Mouse (Mus musculus) NIH3T3 (cell line): ENCODE results near the gene Pitpnb.

Experiments
- DNase-seq: peaks from one replicate; pipeline ENCODE4 v3.0.0-alpha.2; 2012; ENCODE audit warnings: low read depth

Gene Pitpnb

DNA sequence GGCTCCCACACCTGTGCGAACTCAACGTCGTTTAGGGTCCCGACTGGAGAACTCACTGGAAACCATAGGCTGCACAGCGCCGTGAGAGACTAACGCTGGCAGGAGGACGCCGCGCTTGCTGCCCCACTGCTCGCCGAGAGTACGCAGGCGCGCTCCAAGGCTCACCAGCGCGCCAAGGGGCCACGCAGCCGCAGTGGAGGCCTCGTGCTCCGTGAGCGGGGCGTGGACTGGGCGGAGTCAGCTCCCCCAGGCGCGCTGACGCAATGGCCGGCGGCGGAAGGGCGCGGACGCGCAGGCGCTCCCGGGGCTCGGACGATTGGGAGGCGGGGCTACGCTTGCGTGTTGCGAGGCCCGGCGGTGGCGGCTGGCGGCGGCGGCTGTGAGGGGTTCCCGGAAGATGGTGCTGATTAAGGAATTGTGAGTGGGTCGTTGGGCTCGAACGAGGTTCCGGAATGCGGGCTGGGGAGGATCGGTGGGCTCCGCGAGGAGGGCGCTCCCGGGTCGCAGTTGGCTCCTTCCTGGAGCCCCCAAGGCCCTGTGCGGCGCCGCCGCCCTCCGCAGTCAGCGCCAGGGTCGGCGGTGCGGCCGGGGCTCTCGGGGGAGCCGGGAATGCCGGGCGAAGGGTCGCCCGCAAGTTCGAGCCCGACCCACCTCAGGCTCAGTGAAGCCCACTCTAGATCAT is at the start of gene Pitpnb:
Gene Pitpnb, plus strand, starts transcription at position 347 of the 682 bp plus-strand sequence.
- peak; percentile 99 for DNase-seq

DNA sequence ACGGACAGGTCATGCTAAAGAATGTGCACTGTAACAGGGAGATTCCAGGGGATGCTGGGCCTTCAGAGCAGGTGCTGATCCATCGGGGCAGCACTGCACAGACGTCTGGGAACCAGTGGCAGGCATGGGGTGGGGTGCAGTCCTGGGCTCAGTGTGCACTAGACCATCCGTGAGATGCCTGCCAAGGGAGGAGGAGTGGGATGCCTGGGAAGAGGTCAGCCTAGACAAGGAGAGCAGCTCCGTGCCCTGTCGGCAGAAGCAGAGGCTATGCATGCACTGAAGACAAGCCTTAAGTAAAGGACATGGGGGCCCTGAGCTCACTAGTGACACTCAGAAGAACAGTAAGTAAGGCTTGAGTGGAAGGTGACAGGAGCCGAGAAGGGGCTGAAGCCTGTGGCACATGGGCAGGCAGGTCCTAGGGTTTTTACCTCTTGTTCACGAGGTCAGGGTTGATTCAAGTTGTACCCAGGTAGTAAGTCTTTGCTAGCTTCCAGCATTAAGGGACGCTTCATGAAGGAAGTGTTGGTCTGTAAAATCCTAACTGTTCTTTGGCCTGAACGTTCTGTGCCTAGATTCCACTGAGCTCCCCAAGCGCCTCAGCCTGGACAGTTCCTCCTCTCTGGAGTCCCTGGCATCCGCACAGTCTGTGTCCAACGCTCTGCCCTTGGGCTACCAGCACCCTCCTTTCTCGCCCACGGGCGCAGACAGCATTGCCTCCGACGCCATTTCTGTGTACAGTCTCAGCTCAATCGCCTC is 46.0 kb upstream of the Pitpnb start:
- no peak for DNase-seq

DNA sequence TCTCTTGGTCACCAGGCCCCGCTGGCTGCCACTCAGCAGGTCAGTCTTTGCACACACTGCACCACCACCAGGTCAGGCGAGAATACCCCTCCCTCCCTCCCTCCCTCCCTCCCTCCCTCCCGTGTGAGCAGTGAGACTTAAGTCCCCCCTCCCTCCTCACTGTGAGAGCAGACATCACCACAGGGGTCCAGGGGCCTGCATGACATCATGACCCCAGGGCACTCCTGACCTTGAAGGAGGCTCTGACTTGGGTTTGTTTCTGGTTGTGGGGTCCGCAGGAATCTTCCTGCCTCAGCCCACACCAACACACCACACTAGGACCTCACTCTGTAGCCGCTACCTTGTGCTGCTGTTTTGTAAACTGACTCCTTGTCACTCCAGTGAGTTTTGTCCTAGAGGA is 43.0 kb upstream of the Pitpnb start:
- no peak for DNase-seq

DNA sequence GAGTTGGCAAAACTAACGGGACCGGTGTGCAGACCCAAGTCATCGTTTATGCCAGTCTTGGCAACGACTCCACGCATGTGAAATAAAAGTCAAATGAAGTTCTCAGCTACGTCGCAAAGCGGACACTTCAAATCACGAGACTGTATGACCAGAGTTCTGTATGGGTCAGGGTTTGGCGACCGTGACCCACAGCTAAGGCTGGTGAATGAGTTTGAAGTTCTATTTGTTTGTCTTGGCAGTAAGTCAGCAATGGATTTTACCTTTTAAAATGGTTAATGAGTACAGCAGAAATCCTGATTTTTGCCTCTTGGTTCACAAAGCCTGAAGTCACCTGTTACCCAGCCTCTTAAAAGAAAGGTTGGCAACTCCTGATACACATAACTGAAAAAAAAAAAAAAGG is 42.1 kb upstream of the Pitpnb start:
- no peak for DNase-seq

- no peak for DNase-seq
These were observed 40.5 kb upstream of the Pitpnb start for GRCm38 (mm10) chr5:111290071-111290470.

DNA sequence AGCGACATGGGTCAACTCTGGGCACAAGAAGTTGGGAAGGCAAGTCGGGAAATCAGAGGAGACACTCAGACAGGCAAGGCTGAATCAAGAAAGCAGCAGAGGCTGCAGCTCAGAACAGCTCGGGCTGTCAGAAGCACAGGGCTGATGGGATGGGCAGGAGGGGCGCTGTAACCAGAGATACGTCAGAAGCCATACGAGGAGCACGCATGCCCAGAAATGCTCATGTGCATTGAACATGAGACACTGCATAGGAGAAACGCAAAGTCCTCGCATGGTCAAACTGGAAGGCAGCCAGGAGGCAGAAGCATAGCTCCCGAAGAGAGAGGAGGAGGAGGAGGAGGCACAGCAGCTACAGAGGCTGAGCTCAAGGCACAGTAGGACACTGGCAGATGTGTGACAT is 38.9 kb upstream of the Pitpnb start:
- peak; percentile 33 for DNase-seq

DNA sequence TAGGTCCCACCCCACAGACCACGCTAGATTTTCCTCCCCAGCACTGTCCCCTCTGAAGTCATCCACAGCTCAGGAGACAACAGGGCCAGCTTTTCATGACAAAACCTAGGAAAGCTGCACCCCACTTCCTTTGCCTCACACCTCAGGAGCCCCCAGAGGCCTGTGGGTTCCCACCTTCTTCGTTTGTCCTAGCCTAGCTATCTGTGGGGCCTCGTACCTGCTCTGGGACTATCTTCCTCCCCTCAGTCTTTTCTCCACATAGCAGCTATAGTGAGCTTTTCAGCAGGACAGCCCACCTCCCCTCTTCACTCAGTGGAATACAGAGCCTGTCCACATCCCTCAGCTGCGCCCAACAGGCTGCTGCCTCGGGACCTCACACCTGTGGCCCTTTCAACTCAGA is 32.8 kb upstream of the Pitpnb start:
- DNase-seq = no peak

- DNase-seq = no peak
These were observed 31.9 kb upstream of the Pitpnb start for GRCm38 (mm10) chr5:111298706-111299105.

DNA sequence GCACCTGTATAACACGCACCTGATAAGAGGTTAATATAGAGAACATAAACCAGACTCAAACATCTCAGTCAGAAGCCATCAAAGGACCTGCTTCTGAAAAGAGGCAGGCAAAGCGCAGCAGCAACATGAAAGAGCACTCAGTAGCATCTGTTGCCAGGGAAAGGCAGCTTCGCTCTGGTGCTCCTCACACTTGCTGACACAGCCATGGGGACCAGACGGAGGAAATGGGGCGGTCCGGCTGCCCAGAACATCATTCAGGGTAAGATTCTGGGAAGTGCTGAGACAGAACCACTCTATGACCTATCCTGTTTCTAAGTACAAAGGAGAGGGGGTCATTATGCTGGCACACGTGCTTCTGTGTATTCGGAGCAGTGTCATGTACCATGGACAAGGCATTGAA is 29.8 kb upstream of the Pitpnb start:
- no peak for DNase-seq

DNA sequence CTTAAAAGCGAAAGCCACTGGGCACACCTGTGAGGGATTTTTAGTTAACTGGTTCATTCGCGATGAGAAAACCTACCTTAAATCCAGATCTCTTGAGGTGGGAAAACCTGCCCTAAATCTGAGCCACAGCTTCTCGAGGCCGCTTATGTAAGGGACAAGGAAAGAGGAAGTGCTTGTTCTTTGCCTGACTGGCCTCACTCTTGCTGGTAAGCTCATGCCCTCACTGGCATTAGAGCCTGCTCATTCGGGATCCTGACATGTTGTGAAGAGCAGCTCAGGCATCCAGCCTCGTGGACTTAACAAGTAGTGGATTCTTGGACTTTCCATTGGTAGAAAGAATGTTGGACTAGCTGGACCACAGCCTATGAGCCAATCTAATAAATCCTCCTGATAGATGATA is 28.8 kb upstream of the Pitpnb start:
- DNase-seq = no peak

- no peak for DNase-seq
These were observed 25.8 kb upstream of the Pitpnb start for GRCm38 (mm10) chr5:111304730-111305129.

GRCm38 (mm10) chr5:111310185-111310584 is 20.4 kb upstream of the Pitpnb start:
- DNase-seq = peak; percentile 43

DNA sequence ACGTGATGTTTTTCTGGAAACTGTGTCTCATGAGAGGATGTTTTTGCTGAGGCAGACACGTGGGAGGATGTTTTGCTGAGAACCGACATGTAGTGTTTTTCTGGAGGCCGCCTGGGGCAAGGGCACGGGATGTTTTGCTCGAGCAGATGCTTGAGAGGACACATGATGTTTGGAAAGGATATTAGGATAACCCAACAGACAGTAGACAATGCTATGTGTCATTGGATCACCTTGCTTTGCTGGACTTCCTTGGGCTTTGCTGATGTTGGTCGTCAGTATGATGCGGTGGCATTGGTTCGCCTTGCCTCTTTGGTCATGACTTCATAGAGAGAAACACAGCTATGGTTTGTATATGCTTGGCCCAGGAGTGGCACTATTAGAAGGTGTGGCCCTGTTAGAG is 16.7 kb upstream of the Pitpnb start:
- no peak for DNase-seq

DNA sequence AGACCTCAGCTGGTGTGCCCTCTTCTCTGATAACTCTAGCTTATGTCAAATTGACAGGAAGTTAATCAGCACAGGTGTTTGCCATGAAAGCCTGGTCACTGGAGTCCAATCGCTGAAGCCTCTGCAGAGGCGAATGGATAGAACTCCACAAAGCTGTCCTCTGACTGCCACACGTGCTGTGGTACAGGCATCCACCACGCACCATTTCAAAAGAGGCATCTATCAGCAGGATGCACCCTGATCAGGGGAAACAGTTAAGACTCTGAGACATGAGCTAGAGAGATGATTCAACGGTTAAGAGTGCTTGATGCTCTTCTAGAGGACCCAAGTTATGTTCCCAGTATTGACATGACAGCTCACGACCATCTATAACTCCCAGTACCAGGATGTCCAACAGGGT is 15.5 kb upstream of the Pitpnb start:
- DNase-seq = no peak

- no peak for DNase-seq
These were observed 13.0 kb upstream of the Pitpnb start for GRCm38 (mm10) chr5:111317526-111317925.

- no peak for DNase-seq
These were observed 11.6 kb upstream of the Pitpnb start for GRCm38 (mm10) chr5:111318946-111319345.

GRCm38 (mm10) chr5:111325813-111326212 is 4.8 kb upstream of the Pitpnb start:
- DNase-seq = peak; percentile 36

DNA sequence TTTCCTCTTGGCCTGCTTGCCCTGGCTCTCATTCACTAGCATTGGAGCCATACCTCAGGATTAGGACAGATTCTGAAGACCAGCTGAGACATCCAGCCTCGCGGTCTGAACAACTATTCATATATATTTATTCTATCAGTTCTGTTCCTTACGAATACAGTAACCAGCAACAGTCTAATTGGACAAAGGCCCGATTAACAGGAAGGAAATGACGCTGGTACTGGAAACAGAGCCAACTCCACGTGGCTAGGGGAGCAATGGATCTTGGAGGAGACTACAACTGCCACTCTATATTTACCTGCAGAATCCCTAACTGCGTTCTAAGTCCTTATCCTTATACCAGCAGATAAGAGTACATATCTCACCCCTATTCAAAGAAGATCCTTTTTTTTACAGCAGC is 3.1 kb upstream of the Pitpnb start:
- DNase-seq = no peak

GRCm38 (mm10) chr5:111329782-111330416 is 664 bp upstream of the Pitpnb start:
- DNase-seq = peak; percentile 7

GRCm38 (mm10) chr5:111331099-111331435 is 504 bp downstream of the Pitpnb start:
- no peak for DNase-seq

DNA sequence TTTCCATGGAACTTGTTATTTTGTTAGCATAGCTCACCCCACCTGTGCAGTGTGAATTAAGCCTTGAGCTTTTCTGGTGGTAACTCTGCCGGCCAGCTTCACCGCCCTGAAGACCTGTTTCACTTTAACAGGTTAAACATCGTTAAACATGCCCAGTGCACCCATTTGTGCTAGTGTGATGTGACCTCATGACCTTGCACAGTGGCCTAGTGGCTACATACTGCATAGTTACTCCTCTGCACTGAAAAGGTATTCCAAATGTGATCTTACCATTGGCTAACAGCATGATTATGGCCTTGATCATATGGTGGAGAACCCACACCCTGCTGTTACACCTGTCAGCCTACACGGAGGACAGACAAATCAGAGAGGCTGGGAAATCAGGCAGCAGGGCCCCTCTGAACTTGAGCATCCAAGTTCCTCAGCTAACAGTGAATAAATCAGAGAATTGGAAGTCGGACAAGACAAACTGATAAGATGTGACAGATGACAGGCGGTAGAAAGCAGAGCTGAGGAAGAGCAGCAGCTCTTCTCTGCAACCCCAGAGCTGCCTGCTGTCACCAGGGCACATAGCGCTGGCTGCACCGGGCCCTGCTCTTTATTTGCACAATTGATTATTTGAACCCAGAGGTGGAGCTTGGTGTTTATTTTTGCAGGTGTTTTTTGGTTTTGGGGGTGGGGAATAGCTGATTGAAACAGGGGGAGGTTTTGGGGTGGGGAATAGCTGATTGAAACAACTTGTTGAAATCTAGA is 5.6 kb downstream of the Pitpnb start:
- DNase-seq = no peak

GRCm38 (mm10) chr5:111341609-111342008 is 11.0 kb downstream of the Pitpnb start:
- DNase-seq = peak; percentile 74
